Mouse (Mus musculus) limb, embryonic 13.5 days (tissue): Measurements from ENCODE around the gene Vmn1r201. TPM values are rescaled to one million over a fixed set of nuclear protein-coding genes. Genes with fewer than 3 reads are reported as not detected.

ENCODE experiments used
- ATAC-seq: fragments of 200-750 bp; cut with Nextera tagmentation; 2 replicates; pipeline ENCODE4 v1.8.0; 2017; ENCODE audit warnings: low read depth, moderate number of reproducible peaks, moderate TSS enrichment; ENCODE audit not compliant: low FRiP score
- H3K27ac ChIP-seq: fragments of 300-500 bp; sonication (generic); 2 replicates; pipeline ENCODE4 v1.5.1; 2015; ENCODE audit warnings: inconsistent platforms, mild to moderate bottlenecking, moderate library complexity
- H3K27me3 ChIP-seq: fragments of 300-500 bp; sonication (generic); 2 replicates; pipeline ENCODE4 v1.6.1; 2015; ENCODE audit warnings: mild to moderate bottlenecking, inconsistent platforms
- H3K36me3 ChIP-seq: fragments of 300-500 bp; sonication (generic); 2 replicates; pipeline ENCODE4 v1.6.1; 2015; ENCODE audit warnings: inconsistent platforms, mild to moderate bottlenecking, moderate library complexity
- H3K4me1 ChIP-seq: fragments of 300-500 bp; sonication (generic); 2 replicates; pipeline ENCODE4 v1.6.1; 2015; ENCODE audit warnings: inconsistent platforms
- H3K4me2 ChIP-seq: fragments of 300-500 bp; sonication (generic); replicated peaks from 2 replicates; pipeline ENCODE4 v1.6.1; 2015; ENCODE audit warnings: inconsistent platforms, mild to moderate bottlenecking, moderate library complexity
- H3K4me3 ChIP-seq: fragments of 300-500 bp; sonication (generic); 2 replicates; pipeline ENCODE4 v1.5.1; 2015; ENCODE audit warnings: moderate library complexity, mild to moderate bottlenecking, inconsistent platforms
- H3K9ac ChIP-seq: fragments of 300-500 bp; sonication (generic); 2 replicates; pipeline ENCODE4 v1.6.1; 2015; ENCODE audit warnings: mild to moderate bottlenecking, inconsistent platforms
- H3K9me3 ChIP-seq: fragments of 300-500 bp; sonication (generic); 2 replicates; pipeline ENCODE4 v1.6.1; 2016; ENCODE audit warnings: inconsistent platforms
- WGBS: fragments of 180-500 bp; shearing (Covaris S2); methylation state at CpG from one replicate; pipeline ENCODE4 v1.1.7; 2015; 5-methylcytosine and 5-hydroxymethylcytosine counted together
- polyA plus RNA-seq: library from polyadenylated mRNA; unstranded; fragments of >200 nt; fragmentation: Nextera tagmentation; extraction: Ambion mirVana; gene quantifications from 2 replicates; pipeline ENCODE4 v1.2.1, GENCODE M21; 2015

Gene Vmn1r201
- not detected in 2 replicates for polyA plus RNA-seq

DNA sequence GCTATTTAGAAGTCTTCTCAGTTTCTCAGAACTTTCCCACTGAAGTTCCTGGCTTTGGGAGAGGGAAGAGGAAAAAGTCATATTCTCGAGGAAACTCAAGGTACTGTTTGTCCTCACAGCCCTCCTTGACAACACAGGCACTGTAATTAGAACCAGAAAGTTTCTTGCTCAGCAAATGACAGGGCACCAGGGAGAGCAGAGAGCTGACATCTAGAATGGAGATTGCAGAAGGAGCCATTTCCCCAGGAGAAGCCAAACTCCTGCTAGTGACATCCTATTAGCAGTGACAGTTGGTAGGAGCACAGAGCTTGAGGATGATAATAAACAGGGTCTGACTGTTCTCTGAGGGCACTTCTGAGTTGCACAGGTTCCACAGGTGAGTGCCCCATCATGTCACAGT is at the start of gene Vmn1r201:
Vmn1r201 (plus strand) TSS at position 301 of the 400 bp plus-strand sequence.
- 42% methylated on average over 1 of the region's 1 CpGs for WGBS
- no peak within 1 kb of the TSS for H3K4me3 ChIP-seq
- no peak for ATAC-seq
- H3K27me3 ChIP-seq, result no peaks in the 10 kb centered on the region
- H3K36me3 ChIP-seq, result no peaks in the 10 kb centered on the region
- no peak within 1 kb of the TSS for H3K27ac ChIP-seq
- no peaks in the 10 kb centered on the region for H3K4me1 ChIP-seq
- H3K9me3 ChIP-seq, result no peaks in the 10 kb centered on the region
- H3K9ac ChIP-seq, result no peak within 1 kb of the TSS
- no peak within 1 kb of the TSS for H3K4me2 ChIP-seq

DNA sequence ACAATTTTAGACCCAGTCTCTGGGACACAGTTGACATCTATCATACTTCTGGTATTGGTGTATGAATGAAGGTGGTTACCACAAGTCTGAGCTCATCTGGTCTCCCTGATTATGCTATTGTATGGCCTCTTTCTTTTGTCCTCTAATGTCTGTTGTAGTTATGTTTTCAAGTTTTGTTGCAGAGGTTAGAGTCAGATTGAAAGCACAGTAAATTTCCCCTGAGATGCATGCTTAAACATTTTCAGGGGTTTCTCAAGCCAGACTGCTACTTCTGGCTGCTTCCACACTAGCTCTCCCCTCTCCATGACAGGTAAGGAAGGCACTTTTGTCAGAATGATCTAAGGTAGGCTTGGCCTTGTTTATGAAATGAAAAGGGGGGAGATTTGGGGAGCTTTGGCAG is 16.6 kb upstream of the Vmn1r201 start:
- Histone ChIP-seq H3K27me3 (no peaks in the 10 kb centered on the region), H3K9me3 (no peaks in the 10 kb centered on the region), H3K4me3 (no peak overlapping the region), H3K27ac (no peak overlapping the region), H3K9ac (no peak overlapping the region), H3K36me3 (no peaks in the 10 kb centered on the region), H3K4me1 (no peaks in the 10 kb centered on the region), H3K4me2 (no peak overlapping the region)
- no peak for ATAC-seq

GRCm38 (mm10) chr13:22502431-22502830 is 30.7 kb downstream of the Vmn1r201 start:
- no peaks in the 10 kb centered on the region for H3K9me3 ChIP-seq
- 74% methylated on average over 3 of the region's 3 CpGs for WGBS
- ATAC-seq, result no peak
- H3K4me3 ChIP-seq, result no peak overlapping the region
- no peaks in the 10 kb centered on the region for H3K27me3 ChIP-seq
- no peak overlapping the region for H3K4me2 ChIP-seq
- no peak overlapping the region for H3K27ac ChIP-seq
- H3K36me3 ChIP-seq, result no peaks in the 10 kb centered on the region
- H3K9ac ChIP-seq, result no peak overlapping the region
- H3K4me1 ChIP-seq, result no peaks in the 10 kb centered on the region

- H3K36me3 ChIP-seq, result no peaks in the 10 kb centered on the region
- no peaks in the 10 kb centered on the region for H3K9me3 ChIP-seq
- H3K4me1 ChIP-seq, result no peaks in the 10 kb centered on the region
- no peak within 1 kb of the TSS for H3K4me2 ChIP-seq
- H3K4me3 ChIP-seq, result no peak within 1 kb of the TSS
- no peak for ATAC-seq
- no peak within 1 kb of the TSS for H3K27ac ChIP-seq
- no peak within 1 kb of the TSS for H3K9ac ChIP-seq
- H3K27me3 ChIP-seq, result no peaks in the 10 kb centered on the region
Measured at GRCm38 (mm10) chr13:22505281-22505680, 33.6 kb downstream of the Vmn1r201 start, which contains the start of gene Vmn1r202. Vmn1r202 (minus strand) TSS chr13:22505381.

GRCm38 (mm10) chr13:22517814-22518213 is 46.1 kb downstream of the Vmn1r201 start, which contains the start of gene Vmn1r203:
Vmn1r203 (plus strand) TSS chr13:22518114.
- no peaks in the 10 kb centered on the region for H3K4me1 ChIP-seq
- H3K27ac ChIP-seq, result no peak within 1 kb of the TSS
- H3K9ac ChIP-seq, result no peak within 1 kb of the TSS
- H3K4me2 ChIP-seq, result no peak within 1 kb of the TSS
- no peak for ATAC-seq
- no peak within 1 kb of the TSS for H3K4me3 ChIP-seq
- H3K27me3 ChIP-seq, result no peaks in the 10 kb centered on the region
- H3K36me3 ChIP-seq, result no peaks in the 10 kb centered on the region
- no peaks in the 10 kb centered on the region for H3K9me3 ChIP-seq

Other genes with a start within 250 kb of the Vmn1r201 start
- not detected in 2 replicates for gene Vmn1r193, start 248.8 kb upstream of the Vmn1r201 start, polyA plus RNA-seq
- not detected in 2 replicates for gene Vmn1r194, start 227.7 kb upstream of the Vmn1r201 start, polyA plus RNA-seq
- not detected in 2 replicates for gene Vmn1r195, start 201.4 kb upstream of the Vmn1r201 start, polyA plus RNA-seq
- not detected in 2 replicates for gene Vmn1r196, start 182.0 kb upstream of the Vmn1r201 start, polyA plus RNA-seq
- not detected in 2 replicates for gene Vmn1r197, start 147.3 kb upstream of the Vmn1r201 start, polyA plus RNA-seq
- gene Vmn1r198, start 121.6 kb upstream of the Vmn1r201 start, polyA plus RNA-seq, result not detected in 2 replicates
- not detected in 2 replicates for gene Vmn1r199, start 92.1 kb upstream of the Vmn1r201 start, polyA plus RNA-seq
- gene Vmn1r200, start 81.5 kb upstream of the Vmn1r201 start, polyA plus RNA-seq, result not detected in 2 replicates
- not detected in 2 replicates for gene Vmn1r202, start 33.5 kb downstream of the Vmn1r201 start, polyA plus RNA-seq
- gene Vmn1r203, start 46.2 kb downstream of the Vmn1r201 start, polyA plus RNA-seq, result not detected in 2 replicates
- gene Vmn1r204, start 81.3 kb downstream of the Vmn1r201 start, polyA plus RNA-seq, result not detected in 2 replicates
- not detected in 2 replicates for gene Vmn1r205, start 121.1 kb downstream of the Vmn1r201 start, polyA plus RNA-seq
- not detected in 2 replicates for gene Vmn1r206, start 152.3 kb downstream of the Vmn1r201 start, polyA plus RNA-seq